Mouse (Mus musculus) lung, postnatal 0 days (tissue): ENCODE measurements at regions not wholly inside any gene's neighbourhood (a gene's known extent, or its start where the extent isn't known, plus 50 kb on each side); places are given as distances from the start of the nearest gene placed in this dataset.

ENCODE experiments used
- ATAC-seq: fragments of 200-750 bp; cut with Nextera tagmentation; 2 replicates; pipeline ENCODE4 v1.8.0; 2017; ENCODE audit warnings: moderate library complexity
- DNase-seq: peaks from one replicate; pipeline ENCODE4 v3.0.0-alpha.2; 2016; ENCODE audit warnings: low spot score
- H3K27ac ChIP-seq: fragments of 300-500 bp; sonication (generic); 2 replicates; pipeline ENCODE4 v1.5.1; 2014; ENCODE audit warnings: antibody characterized with exemption, mild to moderate bottlenecking, low read length, mixed read lengths
- H3K27me3 ChIP-seq: fragments of 300-500 bp; sonication (generic); replicated peaks from 2 replicates; pipeline ENCODE4 v1.6.1; 2014; ENCODE audit warnings: low read length, mixed read lengths; ENCODE audit not compliant: insufficient read depth
- H3K36me3 ChIP-seq: fragments of 300-500 bp; sonication (generic); 2 replicates; pipeline ENCODE4 v1.6.1; 2014; ENCODE audit warnings: low read length, mixed read lengths; ENCODE audit not compliant: insufficient read depth
- H3K4me1 ChIP-seq: fragments of 300-500 bp; sonication (generic); 2 replicates; pipeline ENCODE4 v1.6.1; 2014; ENCODE audit warnings: antibody characterized with exemption, low read depth, low read length, mixed read lengths; ENCODE audit not compliant: insufficient read depth
- H3K4me2 ChIP-seq: fragments of 300-500 bp; sonication (generic); replicated peaks from 2 replicates; pipeline ENCODE4 v1.6.1; 2014; ENCODE audit warnings: low read depth, mild to moderate bottlenecking, low read length, moderate library complexity, mixed read lengths
- H3K4me3 ChIP-seq: fragments of 300-500 bp; sonication (generic); 2 replicates; pipeline ENCODE4 v1.5.1; 2014; ENCODE audit warnings: low read depth, low read length
- H3K9ac ChIP-seq: fragments of 300-500 bp; sonication (generic); replicated peaks from 2 replicates; pipeline ENCODE4 v1.6.1; 2014; ENCODE audit warnings: low read depth, mild to moderate bottlenecking
- H3K9me3 ChIP-seq: fragments of 300-500 bp; sonication (generic); 2 replicates; pipeline ENCODE4 v1.6.1; 2016; ENCODE audit warnings: low read length, mixed read lengths
- CTCF ChIP-seq: IDR thresholded peaks from 2 replicates; pipeline ENCODE4 v1.5.1; 2016; ENCODE audit warnings: antibody characterized with exemption, mild to moderate bottlenecking
- EP300 ChIP-seq: IDR thresholded peaks from 2 replicates; pipeline ENCODE4 v1.6.1; 2016; ENCODE audit warnings: antibody characterized with exemption, mild to moderate bottlenecking, control low read depth
- WGBS: fragments of 180-500 bp; shearing (Covaris S2); extraction: QIAGEN DNeasy Blood & Tissue Kit; methylation state at CpG from one replicate; pipeline ENCODE4 v1.1.7; 2014; 5-methylcytosine and 5-hydroxymethylcytosine counted together

DNA sequence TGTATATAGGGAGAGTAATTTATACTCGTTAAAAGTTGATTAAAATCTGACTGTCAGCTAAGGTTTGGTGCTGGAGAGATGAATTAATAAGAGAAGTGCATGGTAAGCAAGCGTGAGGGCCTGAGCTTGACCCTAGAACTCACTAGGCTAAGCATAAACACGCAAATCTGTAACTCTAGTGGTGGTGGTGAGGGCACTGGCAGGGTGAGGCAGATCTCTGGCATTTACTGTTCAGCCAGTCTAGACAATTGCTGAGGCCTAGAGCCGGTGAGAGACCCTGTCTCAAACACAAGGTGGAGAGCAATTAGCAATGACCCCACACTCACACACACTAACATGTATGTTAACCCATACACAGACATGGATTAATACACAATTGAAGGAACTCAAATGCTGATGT, 544.0 kb upstream of the Pdzrn3 start:
- no peak for ATAC-seq
- 38% methylated on average over 4 of the region's 4 CpGs for WGBS
- TF ChIP-seq EP300 (no peak), CTCF (no peak)
- no peaks in the 10 kb centered on the region for H3K4me1 ChIP-seq
- no peaks in the 10 kb centered on the region for H3K36me3 ChIP-seq
- no peaks in the 10 kb centered on the region for H3K27me3 ChIP-seq
- H3K27ac ChIP-seq: no peak overlapping the region
- no peak overlapping the region for H3K9ac ChIP-seq
- no peak overlapping the region for H3K4me2 ChIP-seq
- H3K4me3 ChIP-seq: no peak overlapping the region
- DNase-seq: no peak
- no peaks in the 10 kb centered on the region for H3K9me3 ChIP-seq

DNA sequence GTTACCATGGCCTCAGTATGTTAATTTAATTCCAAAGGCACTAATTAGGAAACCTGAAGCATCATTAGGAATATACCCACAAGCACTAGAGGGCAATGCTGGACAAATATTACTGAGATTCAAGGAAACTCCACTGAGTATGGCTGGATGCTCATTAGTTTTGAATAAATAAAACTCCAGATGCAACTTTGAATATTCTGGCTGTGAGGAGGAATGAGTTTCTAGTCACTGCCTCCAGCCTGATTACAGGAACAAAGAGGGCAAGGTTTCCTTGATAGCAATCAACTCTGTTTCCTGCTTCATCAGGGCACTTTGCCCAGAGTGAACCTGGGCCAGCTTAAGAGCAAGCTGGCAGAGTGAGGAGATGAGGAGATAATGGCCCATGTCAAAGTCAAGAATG, 543.5 kb upstream of the Pdzrn3 start:
- no peaks in the 10 kb centered on the region for H3K27me3 ChIP-seq
- H3K4me1 ChIP-seq: no peaks in the 10 kb centered on the region
- ATAC-seq (peak; percentile 41; the same call in 1 of the 2 replicates), DNase-seq (no peak)
- H3K9me3 ChIP-seq: no peaks in the 10 kb centered on the region
- H3K9ac ChIP-seq: no peak overlapping the region
- H3K4me2 ChIP-seq: no peak overlapping the region
- H3K27ac ChIP-seq: no peak overlapping the region
- H3K36me3 ChIP-seq: no peaks in the 10 kb centered on the region
- no peak overlapping the region for H3K4me3 ChIP-seq
- TF ChIP-seq EP300 (no peak), CTCF (peak; percentile 25)

DNA sequence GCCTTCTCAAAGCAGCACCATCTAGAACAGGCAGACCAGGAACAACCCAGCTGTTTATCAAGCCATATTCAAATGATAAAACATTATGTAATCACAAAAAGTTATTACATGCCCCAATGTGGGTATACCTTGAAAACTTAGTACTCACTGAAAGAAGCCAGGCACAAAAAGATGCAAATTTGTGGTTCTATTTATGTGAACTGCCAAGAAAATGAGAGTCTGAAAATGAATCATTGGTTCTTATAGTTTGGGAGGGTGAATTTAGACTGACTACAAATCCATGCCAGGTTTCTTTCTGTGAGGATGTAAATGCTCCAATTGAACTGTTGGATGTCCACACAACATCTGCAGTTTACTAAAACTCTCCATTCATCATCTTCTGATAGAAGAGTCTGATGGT, 541.2 kb upstream of the Pdzrn3 start:
- H3K9me3 ChIP-seq: no peaks in the 10 kb centered on the region
- ATAC-seq (no peak), DNase-seq (no peak)
- no peaks in the 10 kb centered on the region for H3K36me3 ChIP-seq
- no peaks in the 10 kb centered on the region for H3K27me3 ChIP-seq
- no peak overlapping the region for H3K4me3 ChIP-seq
- TF ChIP-seq EP300 (no peak), CTCF (no peak)
- no peak overlapping the region for H3K27ac ChIP-seq
- no peak overlapping the region for H3K9ac ChIP-seq
- H3K4me2 ChIP-seq: no peak overlapping the region
- no peaks in the 10 kb centered on the region for H3K4me1 ChIP-seq

DNA sequence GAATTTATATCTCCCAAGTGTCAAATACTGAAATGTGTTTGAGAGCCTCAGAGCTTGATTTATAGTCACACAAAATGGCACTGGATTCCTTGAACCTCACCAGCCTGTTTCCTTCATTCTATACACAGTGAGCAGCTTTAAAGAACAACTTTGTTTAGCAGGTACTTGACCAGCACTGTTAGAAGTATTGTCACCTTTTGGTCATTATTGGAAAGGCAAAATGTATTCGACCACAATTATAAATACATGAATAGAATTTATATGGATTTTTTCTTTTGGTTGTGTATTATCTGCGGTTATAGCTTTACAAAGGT, 527.3 kb upstream of the Pdzrn3 start:
- peak; percentile 17; the same call in 1 of the 2 replicates for ATAC-seq
- Histone ChIP-seq H3K27me3 (no peaks in the 10 kb centered on the region), H3K9ac (no peak overlapping the region), H3K4me2 (no peak overlapping the region), H3K4me3 (no peak overlapping the region), H3K36me3 (no peaks in the 10 kb centered on the region), H3K27ac (no peak overlapping the region), H3K9me3 (no peaks in the 10 kb centered on the region), H3K4me1 (no peaks in the 10 kb centered on the region)
- 71% methylated on average over 2 of the region's 2 CpGs for WGBS
- no peak for DNase-seq
- no peak for TF ChIP-seq CTCF
- no peak for TF ChIP-seq EP300

DNA sequence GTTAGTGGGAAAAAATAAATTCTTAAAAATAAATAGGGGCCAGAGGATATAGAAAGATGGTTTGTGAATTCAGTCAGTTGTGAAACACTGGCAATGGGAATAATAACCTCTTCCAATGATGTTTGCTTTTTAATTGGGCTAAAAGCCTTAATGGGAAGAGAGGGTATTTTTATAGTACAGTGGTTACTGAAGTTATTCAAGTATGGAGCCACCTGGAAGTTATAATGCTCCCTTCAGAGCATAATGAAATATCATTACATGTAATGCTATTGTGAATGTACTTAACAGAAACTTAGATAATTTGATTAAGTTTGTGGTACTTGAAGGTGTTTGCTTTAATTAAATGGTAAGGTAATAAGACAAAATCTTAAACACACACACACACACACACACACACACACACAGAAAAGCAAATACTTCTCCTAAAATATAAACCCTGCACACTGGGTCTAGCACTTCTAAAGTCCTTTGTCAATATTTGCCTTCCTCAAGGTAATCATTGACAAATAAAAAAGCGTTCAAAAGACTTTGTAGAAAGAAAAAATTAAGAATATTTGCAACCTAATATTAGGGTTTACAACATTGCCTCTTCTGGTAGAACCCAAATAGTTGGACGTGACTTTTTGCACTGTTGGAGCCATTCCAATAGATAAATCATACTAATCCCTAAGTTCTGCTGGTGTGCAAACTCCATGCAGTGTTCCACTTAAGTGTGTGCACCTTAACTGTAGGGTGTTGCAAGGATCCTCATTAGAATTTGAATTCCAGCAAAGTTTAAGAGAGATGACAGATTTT, 526.7 kb upstream of the Pdzrn3 start:
- no peaks in the 10 kb centered on the region for H3K9me3 ChIP-seq
- no peaks in the 10 kb centered on the region for H3K27me3 ChIP-seq
- TF ChIP-seq CTCF: no peak
- no peak for TF ChIP-seq EP300
- DNase-seq (peak; percentile 51), ATAC-seq (peak; percentile 57)
- 24% methylated on average over 2 of the region's 2 CpGs for WGBS
- no peaks in the 10 kb centered on the region for H3K4me1 ChIP-seq
- H3K9ac ChIP-seq: no peak overlapping the region
- no peak overlapping the region for H3K4me3 ChIP-seq
- no peak overlapping the region for H3K27ac ChIP-seq
- no peak overlapping the region for H3K4me2 ChIP-seq
- H3K36me3 ChIP-seq: no peaks in the 10 kb centered on the region

DNA sequence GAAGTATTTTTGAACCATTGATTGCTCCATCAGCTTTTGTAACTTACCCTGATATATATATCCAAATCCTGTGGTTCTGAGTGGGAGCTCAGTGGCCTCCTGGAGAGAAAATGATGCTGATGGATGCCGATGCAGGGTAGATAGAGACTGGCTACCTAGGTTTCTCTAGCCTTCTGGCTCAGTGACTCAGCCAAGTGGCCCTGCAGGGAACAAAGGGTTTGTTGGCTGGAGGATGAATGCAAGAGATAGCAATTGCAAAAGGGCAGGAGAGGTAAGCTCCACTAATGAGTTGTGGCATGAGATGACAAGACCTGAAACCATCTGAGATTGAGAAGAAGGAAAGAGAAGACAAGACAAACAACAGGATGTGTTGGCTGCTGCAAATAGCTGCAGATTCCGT, 524.6 kb upstream of the Pdzrn3 start:
- no peak overlapping the region for H3K27ac ChIP-seq
- no peak overlapping the region for H3K9ac ChIP-seq
- no peaks in the 10 kb centered on the region for H3K36me3 ChIP-seq
- H3K4me3 ChIP-seq: no peak overlapping the region
- no peaks in the 10 kb centered on the region for H3K9me3 ChIP-seq
- TF ChIP-seq EP300 (no peak), CTCF (no peak)
- no peaks in the 10 kb centered on the region for H3K4me1 ChIP-seq
- DNase-seq (no peak), ATAC-seq (no peak)
- WGBS: 59% methylated on average over 2 of the region's 2 CpGs
- no peaks in the 10 kb centered on the region for H3K27me3 ChIP-seq
- H3K4me2 ChIP-seq: no peak overlapping the region

DNA sequence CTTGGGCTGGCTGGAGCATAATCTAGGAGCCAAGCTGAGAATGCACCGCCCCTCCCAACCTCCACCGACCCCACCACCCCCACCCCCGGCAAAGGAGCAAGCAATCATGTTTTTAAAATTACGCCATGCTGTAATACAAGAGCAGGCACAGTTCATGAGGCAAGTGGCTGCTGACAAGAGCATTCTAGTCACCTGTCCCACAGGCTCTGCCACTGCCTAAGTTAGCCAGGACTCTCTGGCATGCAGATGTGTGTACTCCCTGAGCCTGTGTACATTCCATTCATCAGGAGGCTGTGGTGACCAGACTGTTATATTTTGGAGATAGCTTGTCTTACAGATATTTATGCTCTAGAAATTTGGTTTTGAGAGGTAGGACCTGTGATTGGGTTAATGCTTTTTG, 520.8 kb upstream of the Pdzrn3 start:
- Histone ChIP-seq H3K9ac (no peak overlapping the region), H3K4me1 (no peaks in the 10 kb centered on the region), H3K27me3 (no peaks in the 10 kb centered on the region), H3K27ac (no peak overlapping the region), H3K36me3 (no peaks in the 10 kb centered on the region), H3K9me3 (no peaks in the 10 kb centered on the region), H3K4me2 (no peak overlapping the region), H3K4me3 (no peak overlapping the region)
- no peak for DNase-seq
- TF ChIP-seq EP300: no peak
- TF ChIP-seq CTCF: no peak
- ATAC-seq: no peak
- WGBS: 77% methylated on average over 4 of the region's 4 CpGs
